Mouse (Mus musculus): ENCODE measurements around the gene Ythdf2. TPM values are rescaled to one million over a fixed set of nuclear protein-coding genes. Genes with fewer than 3 reads are reported as not detected.

Gene Ythdf2
- total RNA-seq (2014; rRNA removed; ENCODE audit: low replicate concordance) (28.7 and 43.3 TPM in 2 replicates), polyA plus RNA-seq (2015; fragmentation: Nextera tagmentation; extraction: Ambion mirVana) (48.1 and 52.4 TPM in 2 replicates)

GRCm38 (mm10) chr4:132211953-132212734 is at the start of gene Ythdf2:
TSS of gene Ythdf2 (minus strand) at chr4:132212303.
- 2% methylated on average over 56 of the region's 78 CpGs for WGBS
- DNase-seq (ENCODE audit: low spot score) (peak; percentile 95), ATAC-seq (ENCODE audit: insufficient read depth, low read depth) (peak; percentile 98)
- H3K27me3 ChIP-seq (ENCODE audit: control insufficient read depth, insufficient read depth, low read length) = no peaks in the 10 kb centered on the region
- H3K27ac ChIP-seq (ENCODE audit: low read depth) = peak within 1 kb of the TSS; percentile 92
- H3K9me3 ChIP-seq (replicated peaks; ENCODE audit: control insufficient read depth, low read length) = no peaks in the 10 kb centered on the region
- H3K4me1 ChIP-seq (ENCODE audit: control insufficient read depth, insufficient read depth) = peaks cover 17% of the 10 kb centered on the region
- H3K36me3 ChIP-seq (replicated peaks; ENCODE audit: control insufficient read depth, insufficient read depth, low read length) = peaks cover 17% of the 10 kb centered on the region
- peak; percentile 82 for TF ChIP-seq CTCF (IDR thresholded peaks at IDR 0.05; ENCODE audit: low read depth)
- peak; percentile 37; the same call in 1 of the 2 replicates for TF ChIP-seq EP300 (IDR thresholded peaks at IDR 0.05; ENCODE audit: low read depth)
- H3K4me2 ChIP-seq (ENCODE audit: low read depth, low read length) = peak within 1 kb of the TSS; percentile 90
- H3K9ac ChIP-seq (replicated peaks; ENCODE audit: low read depth, low read length) = peak within 1 kb of the TSS; percentile 98
- H3K4me3 ChIP-seq (ENCODE audit: low read depth, low read length) = peak within 1 kb of the TSS; percentile 88

GRCm38 (mm10) chr4:132260404-132261379 is 48.6 kb upstream of the Ythdf2 start:
- Histone ChIP-seq H3K4me1 (ENCODE audit: control insufficient read depth, insufficient read depth) (peaks cover 10% of the 10 kb centered on the region), H3K27ac (ENCODE audit: low read depth) (peak overlapping the region; percentile 98), H3K4me2 (ENCODE audit: low read depth, low read length) (peak overlapping the region; percentile 63), H3K36me3 (replicated peaks; ENCODE audit: control insufficient read depth, insufficient read depth, low read length) (no peaks in the 10 kb centered on the region), H3K9ac (replicated peaks; ENCODE audit: low read depth, low read length) (peak overlapping the region; percentile 97), H3K27me3 (ENCODE audit: control insufficient read depth, insufficient read depth, low read length) (no peaks in the 10 kb centered on the region), H3K9me3 (replicated peaks; ENCODE audit: control insufficient read depth, low read length) (no peaks in the 10 kb centered on the region), H3K4me3 (ENCODE audit: low read depth, low read length) (peak overlapping the region; percentile 89)
- peak; percentile 51 for DNase-seq (ENCODE audit: low spot score)
- 2% methylated on average over 28 of the region's 64 CpGs for WGBS
- peak; percentile 91 for ATAC-seq (ENCODE audit: insufficient read depth, low read depth)
- TF ChIP-seq CTCF (IDR thresholded peaks at IDR 0.05; ENCODE audit: low read depth) (no peak), EP300 (IDR thresholded peaks at IDR 0.05; ENCODE audit: low read depth) (no peak)

DNA sequence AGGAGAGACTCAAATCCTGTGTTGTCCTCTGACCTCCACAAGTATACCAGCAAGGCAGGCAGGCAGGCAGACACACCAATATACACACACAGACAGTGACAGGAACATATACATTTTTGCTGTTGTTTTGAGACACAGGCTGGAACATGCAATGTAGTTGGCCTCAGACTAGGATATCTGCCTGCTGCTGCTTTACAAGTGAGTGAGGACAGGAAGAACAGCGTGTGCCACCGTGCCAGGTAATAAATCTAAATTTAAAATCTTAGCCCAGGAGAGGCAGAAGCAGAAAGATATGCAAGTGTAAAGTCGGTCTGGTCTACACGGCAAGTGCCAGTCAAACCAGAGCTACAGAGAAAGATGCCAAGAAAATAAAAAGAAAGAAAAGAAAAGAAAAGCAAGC is 47.1 kb upstream of the Ythdf2 start:
- DNase-seq (ENCODE audit: low spot score) (no peak), ATAC-seq (ENCODE audit: insufficient read depth, low read depth) (no peak)
- Histone ChIP-seq H3K27ac (ENCODE audit: low read depth) (peak overlapping the region; percentile 98), H3K4me1 (ENCODE audit: control insufficient read depth, insufficient read depth) (peaks cover 10% of the 10 kb centered on the region), H3K4me2 (ENCODE audit: low read depth, low read length) (peak overlapping the region; percentile 63; the same call in 1 of the 2 replicates), H3K36me3 (replicated peaks; ENCODE audit: control insufficient read depth, insufficient read depth, low read length) (no peaks in the 10 kb centered on the region), H3K27me3 (ENCODE audit: control insufficient read depth, insufficient read depth, low read length) (no peaks in the 10 kb centered on the region), H3K9ac (replicated peaks; ENCODE audit: low read depth, low read length) (peak overlapping the region; percentile 97), H3K4me3 (ENCODE audit: low read depth, low read length) (peak overlapping the region; percentile 89; the same call in 1 of the 2 replicates), H3K9me3 (replicated peaks; ENCODE audit: control insufficient read depth, low read length) (no peaks in the 10 kb centered on the region)
- 32% methylated on average over 4 of the region's 4 CpGs for WGBS
- TF ChIP-seq EP300 (IDR thresholded peaks at IDR 0.05; ENCODE audit: low read depth) (no peak), CTCF (IDR thresholded peaks at IDR 0.05; ENCODE audit: low read depth) (no peak)

DNA sequence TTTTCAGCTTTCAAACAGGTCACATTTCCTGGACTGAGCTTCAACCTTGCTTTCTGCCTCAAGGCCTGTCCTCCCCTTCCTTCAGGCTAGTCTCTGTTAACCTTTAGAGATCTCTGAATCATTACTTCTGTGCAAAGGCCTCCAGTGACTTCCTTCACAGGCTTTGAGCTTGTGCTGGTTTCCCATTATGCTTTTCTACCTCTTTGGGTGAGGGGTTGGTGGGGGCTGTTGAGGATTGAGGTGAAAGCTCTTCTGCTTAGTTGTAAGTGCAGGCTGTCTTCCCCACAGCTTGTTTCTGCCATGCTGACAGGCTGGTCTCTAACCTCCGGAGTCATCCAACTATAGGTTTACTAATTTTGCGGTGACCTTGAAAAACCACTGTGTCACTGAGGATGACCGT is 44.3 kb upstream of the Ythdf2 start:
- H3K9ac ChIP-seq (replicated peaks; ENCODE audit: low read depth, low read length) = no peak overlapping the region
- no peaks in the 10 kb centered on the region for H3K9me3 ChIP-seq (replicated peaks; ENCODE audit: control insufficient read depth, low read length)
- H3K36me3 ChIP-seq (replicated peaks; ENCODE audit: control insufficient read depth, insufficient read depth, low read length) = peaks cover 3% of the 10 kb centered on the region
- no peak overlapping the region for H3K27ac ChIP-seq (ENCODE audit: low read depth)
- H3K4me2 ChIP-seq (ENCODE audit: low read depth, low read length) = no peak overlapping the region
- no peak overlapping the region for H3K4me3 ChIP-seq (ENCODE audit: low read depth, low read length)
- no peak for ATAC-seq (ENCODE audit: insufficient read depth, low read depth)
- TF ChIP-seq EP300 (IDR thresholded peaks at IDR 0.05; ENCODE audit: low read depth) = no peak
- 77% methylated on average over 3 of the region's 3 CpGs for WGBS
- no peaks in the 10 kb centered on the region for H3K27me3 ChIP-seq (ENCODE audit: control insufficient read depth, insufficient read depth, low read length)
- H3K4me1 ChIP-seq (ENCODE audit: control insufficient read depth, insufficient read depth) = peaks cover 15% of the 10 kb centered on the region
- DNase-seq (ENCODE audit: low spot score) = no peak

- H3K9ac ChIP-seq (replicated peaks; ENCODE audit: low read depth, low read length) = no peak overlapping the region
- ATAC-seq (ENCODE audit: insufficient read depth, low read depth) (no peak), DNase-seq (ENCODE audit: low spot score) (no peak)
- peaks cover 14% of the 10 kb centered on the region for H3K4me1 ChIP-seq (ENCODE audit: control insufficient read depth, insufficient read depth)
- no peak overlapping the region for H3K4me3 ChIP-seq (ENCODE audit: low read depth, low read length)
- whole genome bisulfite sequencing = 84% methylated on average over 3 of the region's 3 CpGs
- TF ChIP-seq EP300 (IDR thresholded peaks at IDR 0.05; ENCODE audit: low read depth) (no peak), CTCF (IDR thresholded peaks at IDR 0.05; ENCODE audit: low read depth) (no peak)
- H3K4me2 ChIP-seq (ENCODE audit: low read depth, low read length) = no peak overlapping the region
- no peak overlapping the region for H3K27ac ChIP-seq (ENCODE audit: low read depth)
- no peaks in the 10 kb centered on the region for H3K9me3 ChIP-seq (replicated peaks; ENCODE audit: control insufficient read depth, low read length)
- peaks cover 16% of the 10 kb centered on the region for H3K36me3 ChIP-seq (replicated peaks; ENCODE audit: control insufficient read depth, insufficient read depth, low read length)
- H3K27me3 ChIP-seq (ENCODE audit: control insufficient read depth, insufficient read depth, low read length) = no peaks in the 10 kb centered on the region
Measured at GRCm38 (mm10) chr4:132254986-132255385, 42.9 kb upstream of the Ythdf2 start.

All from heart, postnatal 0 days (tissue).